Mouse (Mus musculus): ENCODE measurements around the gene Ikzf2. TPM values are rescaled to one million over a fixed set of nuclear protein-coding genes. Genes with fewer than 3 reads are reported as not detected.

Ikzf2 gene
- polyA plus RNA-seq, 2 experiments, result 2.6 to 4.6 TPM

GRCm38 (mm10) chr1:69659779-69660178 is 27.3 kb downstream of the Ikzf2 start:
- ATAC-seq (ENCODE audit: low FRiP score, low read depth) (no peak), DNase-seq (ENCODE audit: low spot score) (no peak)
- H3K27me3 ChIP-seq (ENCODE audit: control insufficient read depth, insufficient read depth, low read length), result no peaks in the 10 kb centered on the region
- H3K9ac ChIP-seq (ENCODE audit: low read depth, low read length, severe bottlenecking), result no peak overlapping the region
- 70% methylated on average over 2 of the region's 2 CpGs for WGBS
- no peaks in the 10 kb centered on the region for H3K9me3 ChIP-seq (ENCODE audit: control insufficient read depth, low read length)
- no peaks in the 10 kb centered on the region for H3K36me3 ChIP-seq (ENCODE audit: control insufficient read depth, insufficient read depth, low read length)
- TF ChIP-seq POLR2A (IDR thresholded peaks at IDR 0.05; ENCODE audit: borderline replicate concordance, extremely low read depth, insufficient read depth, insufficient read length), result no peak
- no peak overlapping the region for H3K4me3 ChIP-seq (replicated peaks; ENCODE audit: low read length)
- H3K4me1 ChIP-seq (ENCODE audit: control insufficient read depth, insufficient read depth, low read length), result no peaks in the 10 kb centered on the region
- no peak overlapping the region for H3K4me2 ChIP-seq (replicated peaks; ENCODE audit: low read depth, low read length, severe bottlenecking)
- no peak overlapping the region for H3K27ac ChIP-seq (replicated peaks; ENCODE audit: low read depth, low read length)

- H3K9ac ChIP-seq (ENCODE audit: low read depth, low read length, severe bottlenecking), result no peak overlapping the region
- no peak overlapping the region for H3K4me3 ChIP-seq (replicated peaks; ENCODE audit: low read length)
- H3K27me3 ChIP-seq (ENCODE audit: control insufficient read depth, insufficient read depth, low read length), result no peaks in the 10 kb centered on the region
- no peaks in the 10 kb centered on the region for H3K36me3 ChIP-seq (ENCODE audit: control insufficient read depth, insufficient read depth, low read length)
- DNase-seq (ENCODE audit: low spot score) (no peak), ATAC-seq (ENCODE audit: low FRiP score, low read depth) (no peak)
- no peak for TF ChIP-seq POLR2A (IDR thresholded peaks at IDR 0.05; ENCODE audit: borderline replicate concordance, extremely low read depth, insufficient read depth, insufficient read length)
- no peak overlapping the region for H3K4me2 ChIP-seq (replicated peaks; ENCODE audit: low read depth, low read length, severe bottlenecking)
- no peaks in the 10 kb centered on the region for H3K4me1 ChIP-seq (ENCODE audit: control insufficient read depth, insufficient read depth, low read length)
- no peaks in the 10 kb centered on the region for H3K9me3 ChIP-seq (ENCODE audit: control insufficient read depth, low read length)
- WGBS, result 35% methylated on average over 6 of the region's 6 CpGs
- H3K27ac ChIP-seq (replicated peaks; ENCODE audit: low read depth, low read length), result no peak overlapping the region
Measured at GRCm38 (mm10) chr1:69658051-69658450, 29.0 kb downstream of the Ikzf2 start.

- Histone ChIP-seq H3K4me1 (ENCODE audit: control insufficient read depth, insufficient read depth, low read length) (no peaks in the 10 kb centered on the region), H3K36me3 (ENCODE audit: control insufficient read depth, insufficient read depth, low read length) (no peaks in the 10 kb centered on the region), H3K27ac (replicated peaks; ENCODE audit: low read depth, low read length) (no peak overlapping the region), H3K9me3 (ENCODE audit: control insufficient read depth, low read length) (no peaks in the 10 kb centered on the region), H3K4me3 (replicated peaks; ENCODE audit: low read length) (no peak overlapping the region), H3K9ac (ENCODE audit: low read depth, low read length, severe bottlenecking) (no peak overlapping the region), H3K27me3 (ENCODE audit: control insufficient read depth, insufficient read depth, low read length) (no peaks in the 10 kb centered on the region), H3K4me2 (replicated peaks; ENCODE audit: low read depth, low read length, severe bottlenecking) (no peak overlapping the region)
- TF ChIP-seq POLR2A (IDR thresholded peaks at IDR 0.05; ENCODE audit: borderline replicate concordance, extremely low read depth, insufficient read depth, insufficient read length), result no peak
- ATAC-seq (ENCODE audit: low FRiP score, low read depth), result no peak
- 51% methylated on average over 3 of the region's 3 CpGs for WGBS
- no peak for DNase-seq (ENCODE audit: low spot score)
Measured at GRCm38 (mm10) chr1:69657455-69657854, 29.6 kb downstream of the Ikzf2 start.

- Histone ChIP-seq H3K27ac (replicated peaks; ENCODE audit: low read depth, low read length) (no peak overlapping the region), H3K36me3 (ENCODE audit: control insufficient read depth, insufficient read depth, low read length) (no peaks in the 10 kb centered on the region), H3K9me3 (ENCODE audit: control insufficient read depth, low read length) (no peaks in the 10 kb centered on the region), H3K9ac (ENCODE audit: low read depth, low read length, severe bottlenecking) (no peak overlapping the region), H3K4me1 (ENCODE audit: control insufficient read depth, insufficient read depth, low read length) (no peaks in the 10 kb centered on the region), H3K4me3 (replicated peaks; ENCODE audit: low read length) (no peak overlapping the region), H3K27me3 (ENCODE audit: control insufficient read depth, insufficient read depth, low read length) (no peaks in the 10 kb centered on the region), H3K4me2 (replicated peaks; ENCODE audit: low read depth, low read length, severe bottlenecking) (no peak overlapping the region)
- TF ChIP-seq POLR2A (IDR thresholded peaks at IDR 0.05; ENCODE audit: borderline replicate concordance, extremely low read depth, insufficient read depth, insufficient read length), result no peak
- ATAC-seq (ENCODE audit: low FRiP score, low read depth) (no peak), DNase-seq (ENCODE audit: low spot score) (no peak)
- WGBS, result 44% methylated on average over 16 of the region's 16 CpGs
Measured at GRCm38 (mm10) chr1:69656929-69657328, 30.1 kb downstream of the Ikzf2 start.

GRCm38 (mm10) chr1:69656047-69656782 is 30.8 kb downstream of the Ikzf2 start:
- no peak for DNase-seq (ENCODE audit: low spot score)
- no peak overlapping the region for H3K9ac ChIP-seq (ENCODE audit: low read depth, low read length, severe bottlenecking)
- H3K9me3 ChIP-seq (ENCODE audit: control insufficient read depth, low read length), result no peaks in the 10 kb centered on the region
- no peaks in the 10 kb centered on the region for H3K27me3 ChIP-seq (ENCODE audit: control insufficient read depth, insufficient read depth, low read length)
- H3K4me2 ChIP-seq (replicated peaks; ENCODE audit: low read depth, low read length, severe bottlenecking), result no peak overlapping the region
- no peak overlapping the region for H3K27ac ChIP-seq (replicated peaks; ENCODE audit: low read depth, low read length)
- no peaks in the 10 kb centered on the region for H3K4me1 ChIP-seq (ENCODE audit: control insufficient read depth, insufficient read depth, low read length)
- no peak for ATAC-seq (ENCODE audit: low FRiP score, low read depth)
- H3K36me3 ChIP-seq (ENCODE audit: control insufficient read depth, insufficient read depth, low read length), result no peaks in the 10 kb centered on the region
- TF ChIP-seq POLR2A (IDR thresholded peaks at IDR 0.05; ENCODE audit: borderline replicate concordance, extremely low read depth, insufficient read depth, insufficient read length), result no peak
- H3K4me3 ChIP-seq (replicated peaks; ENCODE audit: low read length), result no peak overlapping the region
- WGBS, result 70% methylated on average over 5 of the region's 5 CpGs

Measured in limb, embryonic 14.5 days (tissue).